Mouse (Mus musculus): Measurements from ENCODE around the gene Crybb1. TPM values are rescaled to one million over a fixed set of nuclear protein-coding genes. Genes with fewer than 3 reads are reported as not detected.

The Crybb1 gene
- 1 to 10 TPM in 1 of 2 experiments, under 1 TPM in 1; 0.56 to 1.0 TPM for total RNA-seq (2023)

DNA sequence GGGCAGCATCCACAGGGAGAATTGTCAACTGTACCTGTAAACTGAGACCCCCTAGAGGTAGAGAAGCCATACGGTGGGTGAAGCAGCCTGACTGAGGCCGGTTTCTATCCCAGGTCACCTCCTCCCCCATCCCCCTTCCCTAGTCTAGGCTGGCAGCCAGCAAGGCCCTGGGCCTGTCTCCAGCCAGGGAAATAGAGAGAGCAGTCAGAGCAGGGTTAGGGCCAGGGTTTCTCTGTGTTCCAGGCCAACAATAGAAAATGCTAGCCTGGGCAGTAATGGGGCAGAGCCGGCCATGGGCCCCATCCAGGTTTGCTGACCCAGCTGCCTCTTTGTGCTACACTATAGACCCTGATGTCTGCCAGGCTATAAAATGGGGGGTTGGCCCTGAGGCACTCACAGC is at the start of gene Crybb1:
TSS of gene Crybb1 (plus strand) at position 390 of the 400 bp plus-strand sequence.

DNA sequence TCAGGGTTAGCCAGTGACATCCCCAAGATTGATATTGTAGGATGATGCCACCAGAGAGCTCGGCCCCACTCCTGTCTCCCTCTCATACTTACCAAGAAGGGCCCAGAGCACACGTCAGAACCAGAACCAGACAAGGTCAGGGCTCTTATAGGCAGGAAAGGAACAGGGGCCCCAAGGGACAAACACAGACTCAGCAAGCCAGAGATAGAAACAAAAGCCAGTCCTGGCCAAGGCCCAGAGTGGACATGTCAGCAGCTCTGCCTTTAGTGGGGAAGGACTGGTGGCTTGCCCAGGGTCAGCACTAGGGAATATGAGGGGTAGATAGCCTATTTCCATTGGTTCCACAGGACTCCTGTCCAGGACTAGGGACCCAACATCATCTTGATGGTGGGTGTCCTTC is 3.2 kb upstream of the Crybb1 start, which contains the start of gene Cryba4:
TSS of gene Cryba4 (minus strand) at position 119 of the 400 bp plus-strand sequence.

DNA sequence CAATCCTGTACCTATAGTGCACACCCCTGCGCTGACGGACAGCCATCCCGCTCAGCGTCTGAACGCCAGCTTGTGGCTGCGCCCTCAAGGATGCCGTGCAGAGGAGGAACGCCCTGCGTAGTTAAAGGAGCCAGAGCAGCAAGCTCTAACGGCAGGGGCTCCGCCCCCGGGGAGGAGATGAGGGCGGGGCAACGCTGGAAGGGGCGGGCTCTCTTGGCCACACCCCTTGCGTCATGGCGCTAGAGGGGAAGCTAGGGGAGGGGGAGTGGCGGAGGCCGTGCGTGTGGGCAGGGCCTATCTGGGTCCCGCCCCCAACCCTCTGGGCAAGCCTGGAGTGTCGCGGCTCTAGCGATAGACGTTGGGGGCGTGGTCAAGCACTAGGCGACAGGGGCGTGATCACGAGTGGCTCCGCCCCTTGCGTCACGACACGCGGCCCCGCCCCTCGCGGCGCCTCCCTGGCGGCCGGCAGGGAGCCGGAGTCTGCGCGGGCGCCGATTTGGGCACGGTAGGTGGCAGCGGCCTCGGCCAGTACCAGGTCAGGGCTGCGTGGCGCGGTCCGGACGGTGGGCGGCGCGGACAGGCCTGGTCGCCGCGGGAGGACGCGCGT is 20.8 kb downstream of the Crybb1 start, which contains the start of gene Tpst2:
TSS of gene Tpst2 (plus strand) at position 425 of the 607 bp plus-strand sequence.

Other genes with a start within 250 kb of the Crybb1 start
- gene Cryba4, start 3.3 kb upstream of the Crybb1 start, total RNA-seq (2023): 1 to 10 TPM; 3.0 to 3.6 TPM
- 10 to 100 TPM; 79.9 to 92.5 TPM for gene Tpst2, start 20.9 kb downstream of the Crybb1 start, total RNA-seq (2023)
- gene Tfip11, start 70.5 kb downstream of the Crybb1 start, total RNA-seq (2023): 10 to 100 TPM; 88.4 to 89.3 TPM
- 10 to 100 TPM; 20.2 to 27.4 TPM for gene Srrd, start 87.2 kb downstream of the Crybb1 start, total RNA-seq (2023)
- 10 to 100 TPM; 18.7 to 19.8 TPM for gene Hps4, start 87.3 kb downstream of the Crybb1 start, total RNA-seq (2023)
- gene Gm6583, start 100.2 kb downstream of the Crybb1 start, total RNA-seq (2023): not detected
- not detected for gene Asphd2, start 139.1 kb downstream of the Crybb1 start, total RNA-seq (2023)
- gene Gm6588, start 193.6 kb downstream of the Crybb1 start, total RNA-seq (2023): not detected

Measured in neutrophil, adult 59 days (primary cell).